Mouse (Mus musculus): ENCODE results near the gene Ptpn5. TPM values are rescaled to one million over a fixed set of nuclear protein-coding genes. Genes with fewer than 3 reads are reported as not detected.

Ptpn5 gene
- polyA plus RNA-seq, 1 experiment: 61.1 TPM

- TF ChIP-seq POLR2A (IDR thresholded peaks at IDR 0.05; ENCODE audit: borderline replicate concordance, insufficient read depth, low read length) (no peak), CTCF (IDR thresholded peaks at IDR 0.05; ENCODE audit: borderline replicate concordance, insufficient read depth, low read depth, low read length) (no peak)
- DNase-seq: no peak
- no peaks in the 10 kb centered on the region for H3K27me3 ChIP-seq (ENCODE audit: control insufficient read depth, insufficient read depth, low read length)
- no peak overlapping the region for H3K27ac ChIP-seq (ENCODE audit: insufficient read depth, low read length)
- WGBS: 55% methylated on average over 6 of the region's 6 CpGs
- no peaks in the 10 kb centered on the region for H3K4me1 ChIP-seq (ENCODE audit: control insufficient read depth, insufficient read depth, low read length)
- H3K4me3 ChIP-seq (replicated peaks; ENCODE audit: insufficient read depth, low read depth, low read length): no peak overlapping the region
These were observed 57.3 kb downstream of the Ptpn5 start for GRCm38 (mm10) chr7:47076193-47076592.

GRCm38 (mm10) chr7:47073536-47074521 is 59.7 kb downstream of the Ptpn5 start:
- WGBS: 51% methylated on average over 18 of the region's 18 CpGs
- TF ChIP-seq CTCF (IDR thresholded peaks at IDR 0.05; ENCODE audit: borderline replicate concordance, insufficient read depth, low read depth, low read length) (no peak), POLR2A (IDR thresholded peaks at IDR 0.05; ENCODE audit: borderline replicate concordance, insufficient read depth, low read length) (no peak)
- no peaks in the 10 kb centered on the region for H3K4me1 ChIP-seq (ENCODE audit: control insufficient read depth, insufficient read depth, low read length)
- H3K27ac ChIP-seq (ENCODE audit: insufficient read depth, low read length): no peak overlapping the region
- H3K27me3 ChIP-seq (ENCODE audit: control insufficient read depth, insufficient read depth, low read length): no peaks in the 10 kb centered on the region
- H3K4me3 ChIP-seq (replicated peaks; ENCODE audit: insufficient read depth, low read depth, low read length): no peak overlapping the region
- DNase-seq: no peak

- Histone ChIP-seq H3K4me1 (ENCODE audit: control insufficient read depth, insufficient read depth, low read length) (no peaks in the 10 kb centered on the region), H3K27ac (ENCODE audit: insufficient read depth, low read length) (no peak overlapping the region), H3K4me3 (replicated peaks; ENCODE audit: insufficient read depth, low read depth, low read length) (no peak overlapping the region), H3K27me3 (ENCODE audit: control insufficient read depth, insufficient read depth, low read length) (no peaks in the 10 kb centered on the region)
- WGBS: 73% methylated on average over 5 of the region's 5 CpGs
- no peak for TF ChIP-seq POLR2A (IDR thresholded peaks at IDR 0.05; ENCODE audit: borderline replicate concordance, insufficient read depth, low read length)
- TF ChIP-seq CTCF (IDR thresholded peaks at IDR 0.05; ENCODE audit: borderline replicate concordance, insufficient read depth, low read depth, low read length): 0 out of 2 replicates have a peak, but pooled peaks have one; percentile 4
- no peak for DNase-seq
These were observed 60.9 kb downstream of the Ptpn5 start for GRCm38 (mm10) chr7:47072551-47072950.

- Histone ChIP-seq H3K27me3 (ENCODE audit: control insufficient read depth, insufficient read depth, low read length) (no peaks in the 10 kb centered on the region), H3K4me1 (ENCODE audit: control insufficient read depth, insufficient read depth, low read length) (no peaks in the 10 kb centered on the region), H3K27ac (ENCODE audit: insufficient read depth, low read length) (no peak overlapping the region), H3K4me3 (replicated peaks; ENCODE audit: insufficient read depth, low read depth, low read length) (no peak overlapping the region)
- DNase-seq: no peak
- TF ChIP-seq POLR2A (IDR thresholded peaks at IDR 0.05; ENCODE audit: borderline replicate concordance, insufficient read depth, low read length) (no peak), CTCF (IDR thresholded peaks at IDR 0.05; ENCODE audit: borderline replicate concordance, insufficient read depth, low read depth, low read length) (no peak)
- 71% methylated on average over 5 of the region's 5 CpGs for WGBS
These were observed 65.6 kb downstream of the Ptpn5 start for GRCm38 (mm10) chr7:47067879-47068278.

- TF ChIP-seq POLR2A (IDR thresholded peaks at IDR 0.05; ENCODE audit: borderline replicate concordance, insufficient read depth, low read length) (no peak), CTCF (IDR thresholded peaks at IDR 0.05; ENCODE audit: borderline replicate concordance, insufficient read depth, low read depth, low read length) (no peak)
- H3K27me3 ChIP-seq (ENCODE audit: control insufficient read depth, insufficient read depth, low read length): no peaks in the 10 kb centered on the region
- no peak for DNase-seq
- no peak overlapping the region for H3K27ac ChIP-seq (ENCODE audit: insufficient read depth, low read length)
- H3K4me3 ChIP-seq (replicated peaks; ENCODE audit: insufficient read depth, low read depth, low read length): no peak overlapping the region
- no peaks in the 10 kb centered on the region for H3K4me1 ChIP-seq (ENCODE audit: control insufficient read depth, insufficient read depth, low read length)
- WGBS: 83% methylated on average over 3 of the region's 3 CpGs
These were observed 66.5 kb downstream of the Ptpn5 start for GRCm38 (mm10) chr7:47066942-47067341.

GRCm38 (mm10) chr7:47061560-47061959 is 71.9 kb downstream of the Ptpn5 start:
- Histone ChIP-seq H3K27ac (ENCODE audit: insufficient read depth, low read length) (no peak overlapping the region), H3K4me1 (ENCODE audit: control insufficient read depth, insufficient read depth, low read length) (no peaks in the 10 kb centered on the region), H3K4me3 (replicated peaks; ENCODE audit: insufficient read depth, low read depth, low read length) (no peak overlapping the region), H3K27me3 (ENCODE audit: control insufficient read depth, insufficient read depth, low read length) (no peaks in the 10 kb centered on the region)
- 85% methylated on average over 5 of the region's 5 CpGs for WGBS
- DNase-seq: no peak
- TF ChIP-seq CTCF (IDR thresholded peaks at IDR 0.05; ENCODE audit: borderline replicate concordance, insufficient read depth, low read depth, low read length): no peak
- TF ChIP-seq POLR2A (IDR thresholded peaks at IDR 0.05; ENCODE audit: borderline replicate concordance, insufficient read depth, low read length): no peak

- peaks cover 6% of the 10 kb centered on the region for H3K4me1 ChIP-seq (ENCODE audit: control insufficient read depth, insufficient read depth, low read length)
- 89% methylated on average over 7 of the region's 7 CpGs for WGBS
These were observed 74.1 kb downstream of the Ptpn5 start for GRCm38 (mm10) chr7:47059339-47059738.

GRCm38 (mm10) chr7:47056273-47056672 is 77.2 kb downstream of the Ptpn5 start:
- WGBS: 90% methylated on average over 4 of the region's 4 CpGs
- H3K4me1 ChIP-seq (ENCODE audit: control insufficient read depth, insufficient read depth, low read length): peaks cover 17% of the 10 kb centered on the region
- no peaks in the 10 kb centered on the region for H3K27me3 ChIP-seq (ENCODE audit: control insufficient read depth, insufficient read depth, low read length)
- no peak for DNase-seq
- TF ChIP-seq POLR2A (IDR thresholded peaks at IDR 0.05; ENCODE audit: borderline replicate concordance, insufficient read depth, low read length) (no peak), CTCF (IDR thresholded peaks at IDR 0.05; ENCODE audit: borderline replicate concordance, insufficient read depth, low read depth, low read length) (no peak)
- no peak overlapping the region for H3K27ac ChIP-seq (ENCODE audit: insufficient read depth, low read length)
- no peak overlapping the region for H3K4me3 ChIP-seq (replicated peaks; ENCODE audit: insufficient read depth, low read depth, low read length)

More at GRCm38 (mm10) chr7:47059339-47059738, 74.1 kb downstream of the Ptpn5 start:
- Histone ChIP-seq H3K27me3 (ENCODE audit: control insufficient read depth, insufficient read depth, low read length) (no peaks in the 10 kb centered on the region), H3K4me3 (replicated peaks; ENCODE audit: insufficient read depth, low read depth, low read length) (no peak overlapping the region), H3K27ac (ENCODE audit: insufficient read depth, low read length) (no peak overlapping the region)
- DNase-seq: no peak
- TF ChIP-seq POLR2A (IDR thresholded peaks at IDR 0.05; ENCODE audit: borderline replicate concordance, insufficient read depth, low read length): no peak
- TF ChIP-seq CTCF (IDR thresholded peaks at IDR 0.05; ENCODE audit: borderline replicate concordance, insufficient read depth, low read depth, low read length): no peak

All from cerebellum, adult 2 months (tissue).